Mouse (Mus musculus) CH12.LX (cell line): ENCODE measurements around the gene Dlg2. TPM values are rescaled to one million over a fixed set of nuclear protein-coding genes. Genes with fewer than 3 reads are reported as not detected.

Experiments used
- DNase-seq: peaks from one replicate; pipeline ENCODE4 v3.0.0-alpha.2; 2013; ENCODE audit errors: extremely low read depth
- H3K27ac ChIP-seq: 2 replicates; pipeline ENCODE4 v1.5.1; 2012; ENCODE audit warnings: low read depth, mild to moderate bottlenecking, control low read depth, moderate library complexity; ENCODE audit not compliant: insufficient read depth
- H3K27me3 ChIP-seq: replicated peaks from 2 replicates; pipeline ENCODE3; 2012; ENCODE audit warnings: inconsistent platforms
- H3K36me3 ChIP-seq, 2 experiments: replicated peaks in 1 of 2; 2 replicates each; pipeline versions ENCODE3 to v1.6.1; 2012; ENCODE audit warnings: inconsistent platforms in 1 of 2, low read length in 1 of 2, mild to moderate bottlenecking in 1 of 2, mixed read lengths in 1 of 2, moderate library complexity in 1 of 2; ENCODE audit not compliant: control insufficient read depth in 1 of 2, insufficient read depth in 1 of 2
- H3K4me1 ChIP-seq, 2 experiments: 2 replicates each; pipeline ENCODE4 v1.6.1; 2012; ENCODE audit warnings: inconsistent platforms in 1 of 2, moderate library complexity in 1 of 2; ENCODE audit not compliant: insufficient read depth in 2 of 2, control insufficient read depth in 1 of 2
- H3K4me2 ChIP-seq: 2 replicates; pipeline ENCODE4 v1.6.1; 2012; ENCODE audit warnings: low read depth, mild to moderate bottlenecking, control low read depth; ENCODE audit not compliant: poor library complexity, insufficient read depth, severe bottlenecking
- H3K4me3 ChIP-seq, 3 experiments: fragments of 150-350 bp in 1 of 3; sonication (generic) in 1 of 3; replicated peaks in 1 of 3; 2 replicates each; pipeline versions ENCODE3 to v1.5.1; 2011 to 2012; ENCODE audit warnings: low read depth in 2 of 3, low read length in 2 of 3, mild to moderate bottlenecking in 2 of 3, moderate library complexity in 2 of 3, control low read depth in 1 of 3, improper control_type of control experiment in 1 of 3, inconsistent platforms in 1 of 3, mixed read lengths in 1 of 3; ENCODE audit not compliant: poor library complexity in 1 of 3
- H3K79me2 ChIP-seq: replicated peaks from 2 replicates; pipeline ENCODE4 v1.6.1; 2012; ENCODE audit warnings: mild to moderate bottlenecking, moderate library complexity; ENCODE audit not compliant: control insufficient read depth, poor library complexity, insufficient read depth, severe bottlenecking; ENCODE audit errors: extremely low read depth
- H3K9ac ChIP-seq: 2 replicates; pipeline ENCODE4 v1.6.1; 2012; ENCODE audit warnings: low read depth, mild to moderate bottlenecking, control low read depth, moderate library complexity; ENCODE audit not compliant: insufficient read depth
- H3K9me3 ChIP-seq: replicated peaks from 2 replicates; pipeline ENCODE3; 2012; ENCODE audit warnings: low read length, inconsistent platforms, mixed read lengths
- CHD1 ChIP-seq: IDR thresholded peaks from 2 replicates; pipeline ENCODE4 v1.6.1; 2012; ENCODE audit warnings: low read depth, low read length, improper control_type of control experiment, inconsistent platforms
- CTCF ChIP-seq, 2 experiments: IDR thresholded peaks in 1 of 2; conservative IDR thresholded peaks in 1 of 2; 2 replicates each; pipeline ENCODE4 v1.5.1; 2011 to 2012; ENCODE audit warnings: low read depth in 2 of 2, low read length in 2 of 2, improper control_type of control experiment in 1 of 2, inconsistent platforms in 1 of 2, mild to moderate bottlenecking in 1 of 2, moderate library complexity in 1 of 2
- EP300 ChIP-seq: IDR thresholded peaks from 2 replicates; pipeline ENCODE4 v1.6.1; 2011; ENCODE audit warnings: low read length, improper control_type of control experiment
- ETS1 ChIP-seq: conservative IDR thresholded peaks from 2 replicates; pipeline ENCODE4 v1.6.1; 2012; ENCODE audit warnings: low read depth, mild to moderate bottlenecking, inconsistent platforms, low read length, improper control_type of control experiment, moderate library complexity
- IRF4 ChIP-seq: IDR thresholded peaks from 2 replicates; pipeline ENCODE4 v1.6.1; 2014; ENCODE audit warnings: low read depth, mild to moderate bottlenecking, inconsistent platforms, low read length, improper control_type of control experiment
- JUN ChIP-seq: IDR thresholded peaks from 2 replicates; pipeline ENCODE4 v1.6.1; 2011; ENCODE audit warnings: low read depth, mild to moderate bottlenecking, low read length, improper control_type of control experiment, moderate library complexity; ENCODE audit not compliant: insufficient read depth
- JUND ChIP-seq: conservative IDR thresholded peaks from 2 replicates; pipeline ENCODE4 v1.6.1; 2011; ENCODE audit warnings: low read depth, low read length, improper control_type of control experiment
- MAFK ChIP-seq: IDR thresholded peaks from 2 replicates; pipeline ENCODE4 v1.6.1; 2011; ENCODE audit warnings: low read length, improper control_type of control experiment; ENCODE audit not compliant: insufficient replicate concordance
- MEF2A ChIP-seq: IDR thresholded peaks from 2 replicates; pipeline ENCODE4 v1.6.1; 2014; ENCODE audit warnings: low read depth, mild to moderate bottlenecking, inconsistent platforms, low read length, improper control_type of control experiment, borderline replicate concordance
- MXI1 ChIP-seq: IDR thresholded peaks from 2 replicates; pipeline ENCODE4 v1.6.1; 2011; ENCODE audit warnings: mild to moderate bottlenecking, low read depth, low read length, improper control_type of control experiment
- PAX5 ChIP-seq: IDR thresholded peaks from 2 replicates; pipeline ENCODE4 v1.6.1; 2012; ENCODE audit warnings: low read length, inconsistent platforms, mixed read lengths
- SIN3A ChIP-seq: IDR thresholded peaks from 2 replicates; pipeline ENCODE4 v1.6.1; 2012; ENCODE audit warnings: low read length, improper control_type of control experiment, inconsistent platforms
- SMC3 ChIP-seq: IDR thresholded peaks from 2 replicates; pipeline ENCODE4 v1.6.1; 2011; ENCODE audit warnings: low read depth, low read length, improper control_type of control experiment
- TBP ChIP-seq: conservative IDR thresholded peaks from 2 replicates; pipeline ENCODE4 v1.6.1; 2011; ENCODE audit warnings: low read depth, low read length, improper control_type of control experiment
- TCF12 ChIP-seq: IDR thresholded peaks from 2 replicates; pipeline ENCODE4 v1.6.1; 2014; ENCODE audit warnings: low read depth, mild to moderate bottlenecking, inconsistent platforms, low read length, improper control_type of control experiment
- UBTF ChIP-seq: IDR thresholded peaks from 2 replicates; pipeline ENCODE4 v1.6.1; 2012; ENCODE audit warnings: low read depth, mild to moderate bottlenecking, inconsistent platforms, low read length, improper control_type of control experiment, moderate library complexity
- ZC3H11A ChIP-seq: IDR thresholded peaks from 2 replicates; pipeline ENCODE4 v1.6.1; 2012; ENCODE audit warnings: low read depth, mild to moderate bottlenecking, inconsistent platforms, low read length, improper control_type of control experiment
- ZMIZ1 ChIP-seq: IDR thresholded peaks from 2 replicates; pipeline ENCODE4 v1.6.1; 2012; ENCODE audit warnings: low read depth, mild to moderate bottlenecking, inconsistent platforms, low read length, improper control_type of control experiment
- ZNF384 ChIP-seq: IDR thresholded peaks from 2 replicates; pipeline ENCODE4 v1.6.1; 2012; ENCODE audit warnings: low read depth, low read length, improper control_type of control experiment, inconsistent platforms
- dilution Hi-C: fragments of 300-500 bp; cut with MboI; formaldehyde crosslinking; loops from 2 replicates; pipeline ENCODE4 v1.14.3; 2020; ENCODE audit warnings: low sequenced_read_pairs; ENCODE audit not compliant: extremely low pct_unique_long_range_greater_than_20kb, extremely low pct_ligation_motif_present
- in situ Hi-C: fragments of 300-500 bp; cut with MboI; formaldehyde crosslinking; loops from 3 replicates; pipeline ENCODE4 v1.14.3; 2019; ENCODE audit warnings: low sequenced_read_pairs, low pct_ligation_motif_present, low pct_unique_long_range_greater_than_20kb, mixed read lengths
- polyA plus RNA-seq: library from polyadenylated mRNA; unstranded; fragments of >175 nt; gene quantifications from 2 replicates; pipeline ENCODE4 v1.2.1, GENCODE M21; 2012; ENCODE audit warnings: low read depth; ENCODE audit not compliant: insufficient read length
- total RNA-seq, 2 experiments: library from RNA; depleted of rRNA; stranded (reverse); fragments of 300-350 nt in 1 of 2; fragments of >200 nt in 1 of 2; gene quantifications; 2 replicates each; pipeline ENCODE4 v1.2.3; 2012 to 2014

Dlg2 gene
- total and polyA plus RNA-seq, 3 experiments: 0.36 TPM; not detected in 2

- no peaks in the 10 kb centered on the region for H3K36me3 ChIP-seq
- in situ Hi-C loops: no loop called here
- peaks cover 0 to 16% of the 10 kb centered on the region in 2 experiments; a peak in 2 of 4 replicates for H3K4me1 ChIP-seq
- no peak overlapping the region for H3K9ac ChIP-seq
- no peak for DNase-seq
- no peak for TF ChIP-seq JUN
- TF ChIP-seq MAFK: no peak
- TF ChIP-seq MEF2A: no peak
- no peak for TF ChIP-seq TCF12
- no peak for TF ChIP-seq IRF4
- TF ChIP-seq UBTF: no peak
- TF ChIP-seq SIN3A: no peak
- TF ChIP-seq TBP: no peak
- TF ChIP-seq CTCF (conservative IDR thresholded peaks at IDR 0.05 in 1 of 2, IDR thresholded peaks at IDR 0.05 in 1 of 2; ENCODE audit: low read depth in 2 of 2, low read length in 2 of 2): no peak
- no peak for TF ChIP-seq ZNF384
- no peak for TF ChIP-seq JUND
- no peak for TF ChIP-seq PAX5
- no peak for TF ChIP-seq ZMIZ1
- no peak for TF ChIP-seq CHD1
- no peak for TF ChIP-seq MXI1
- no peak for TF ChIP-seq SMC3
- TF ChIP-seq ZC3H11A: no peak
- TF ChIP-seq ETS1: no peak
- peak overlapping the region; percentile 54; the same call in 1 of the 2 replicates for H3K4me2 ChIP-seq
- no peaks in the 10 kb centered on the region for H3K9me3 ChIP-seq
- dilution Hi-C loops: no loop called here
- no peak overlapping the region for H3K27ac ChIP-seq
- H3K27me3 ChIP-seq: no peaks in the 10 kb centered on the region
- no peaks in the 10 kb centered on the region for H3K79me2 ChIP-seq
- H3K4me3 ChIP-seq: no peak overlapping the region
Measured at GRCm38 (mm10) chr7:92180029-92180428, 1703.6 kb downstream of the Dlg2 start.

- no peak overlapping the region for H3K27ac ChIP-seq
- no peaks in the 10 kb centered on the region for H3K27me3 ChIP-seq
- peaks cover 0 to 16% of the 10 kb centered on the region in 2 experiments; a peak in 2 of 4 replicates for H3K4me1 ChIP-seq
- H3K9me3 ChIP-seq: no peaks in the 10 kb centered on the region
- H3K36me3 ChIP-seq: no peaks in the 10 kb centered on the region
- H3K79me2 ChIP-seq: no peaks in the 10 kb centered on the region
- peak overlapping the region; percentile 54 for H3K4me2 ChIP-seq
- H3K9ac ChIP-seq: no peak overlapping the region
- in situ Hi-C loops: no loop called here
- H3K4me3 ChIP-seq: peak overlapping the region in 2 of 3 experiments; percentile 20 to 42
- TF ChIP-seq TCF12 (no peak), EP300 (no peak), ETS1 (no peak), ZNF384 (no peak), JUN (no peak), CTCF (conservative IDR thresholded peaks at IDR 0.05 in 1 of 2, IDR thresholded peaks at IDR 0.05 in 1 of 2; ENCODE audit: low read depth in 2 of 2, low read length in 2 of 2) (no peak), PAX5 (no peak), MXI1 (no peak), SIN3A (no peak), MAFK (no peak)
- no peak for DNase-seq
- dilution Hi-C loops: no loop called here
Measured at GRCm38 (mm10) chr7:92180591-92181587, 1704.4 kb downstream of the Dlg2 start.
